Mouse (Mus musculus) heart, embryonic 14.5 days (tissue): ENCODE data around the gene Gm37419. TPM values are rescaled to one million over a fixed set of nuclear protein-coding genes. Genes with fewer than 3 reads are reported as not detected.

ENCODE experiments used
- ATAC-seq: fragments of 200-750 bp; cut with Nextera tagmentation; 2 replicates; pipeline ENCODE4 v1.8.0; 2017; ENCODE audit warnings: low read depth, moderate TSS enrichment; ENCODE audit not compliant: insufficient number of reproducible peaks, insufficient read depth, low FRiP score
- H3K27ac ChIP-seq, 2 experiments: fragments of 200-500 bp in 1 of 2; fragments of 300-500 bp in 1 of 2; sonication (generic) in 1 of 2; replicated peaks in 1 of 2; 2 replicates each; pipeline ENCODE4 v1.5.1; 2012 to 2014; ENCODE audit warnings: low read depth in 2 of 2, low read length in 2 of 2, control low read depth in 1 of 2, mild to moderate bottlenecking in 1 of 2, mixed read lengths in 1 of 2; ENCODE audit not compliant: control insufficient read depth in 1 of 2, insufficient read depth in 1 of 2
- H3K27me3 ChIP-seq: fragments of 300-500 bp; sonication (generic); 2 replicates; pipeline ENCODE4 v1.6.1; 2014; ENCODE audit warnings: mild to moderate bottlenecking, low read length, control low read depth; ENCODE audit not compliant: control insufficient read depth, insufficient read depth
- H3K36me3 ChIP-seq: fragments of 300-500 bp; sonication (generic); 2 replicates; pipeline ENCODE4 v1.6.1; 2014; ENCODE audit warnings: mild to moderate bottlenecking, control low read depth, low read length, mixed read lengths; ENCODE audit not compliant: control insufficient read depth, insufficient read depth
- H3K4me1 ChIP-seq, 2 experiments: fragments of 200-500 bp in 1 of 2; fragments of 300-500 bp in 1 of 2; sonication (generic) in 1 of 2; 2 replicates each; pipeline ENCODE4 v1.6.1; 2012 to 2014; ENCODE audit warnings: low read length in 2 of 2, control low read depth in 1 of 2, mixed read lengths in 1 of 2; ENCODE audit not compliant: control insufficient read depth in 2 of 2, insufficient read depth in 2 of 2
- H3K4me2 ChIP-seq: fragments of 300-500 bp; sonication (generic); 2 replicates; pipeline ENCODE4 v1.6.1; 2014; ENCODE audit warnings: mild to moderate bottlenecking, low read length
- H3K4me3 ChIP-seq, 2 experiments: fragments of 200-500 bp in 1 of 2; fragments of 300-500 bp in 1 of 2; sonication (generic) in 1 of 2; 2 replicates each; pipeline ENCODE4 v1.5.1; 2012 to 2014; ENCODE audit warnings: low read length in 2 of 2, mild to moderate bottlenecking in 2 of 2, control low read depth in 1 of 2, low read depth in 1 of 2, moderate library complexity in 1 of 2; ENCODE audit not compliant: control insufficient read depth in 1 of 2, insufficient read depth in 1 of 2
- H3K9ac ChIP-seq: fragments of 300-500 bp; sonication (generic); 2 replicates; pipeline ENCODE4 v1.6.1; 2014; ENCODE audit warnings: mild to moderate bottlenecking, low read length
- H3K9me3 ChIP-seq: fragments of 300-500 bp; sonication (generic); 2 replicates; pipeline ENCODE4 v1.6.1; 2016; ENCODE audit warnings: low read length, control low read depth; ENCODE audit not compliant: control insufficient read depth
- WGBS: fragments of 180-500 bp; shearing (Covaris S2); extraction: QIAGEN DNeasy Blood & Tissue Kit; methylation state at CpG from one replicate; pipeline ENCODE4 v1.1.7; 2014; 5-methylcytosine and 5-hydroxymethylcytosine counted together
- polyA plus RNA-seq: library from polyadenylated mRNA; unstranded; fragments of >200 nt; fragmentation: Nextera tagmentation; extraction: Ambion mirVana; gene quantifications from 2 replicates; pipeline ENCODE4 v1.2.1, GENCODE M21; 2014

The Gm37419 gene
- polyA plus RNA-seq, 1 experiment from 2014 or later: not detected

DNA sequence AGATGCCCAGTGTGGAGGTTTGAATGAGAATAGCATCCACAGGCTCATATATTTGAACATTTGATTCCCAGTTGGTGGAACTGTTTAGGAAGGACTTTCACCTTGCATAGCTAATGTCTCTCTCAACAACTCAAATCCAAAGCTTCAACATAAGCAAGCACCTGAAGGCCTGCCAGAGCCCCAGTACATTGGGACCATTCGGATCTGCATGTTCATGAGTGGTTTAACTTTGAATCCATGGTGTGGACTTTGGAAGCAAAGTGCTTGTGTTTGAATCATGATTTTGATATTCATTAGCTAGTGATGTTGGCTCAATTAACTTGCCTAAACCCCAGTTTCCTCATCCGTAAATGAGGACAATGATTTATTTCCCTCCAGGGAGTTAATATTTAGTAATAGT lies 21.6 kb downstream of the Gm37419 start:
- Histone ChIP-seq H3K4me2 (no peak overlapping the region), H3K4me3 (no peak overlapping the region), H3K9me3 (no peaks in the 10 kb centered on the region), H3K36me3 (no peaks in the 10 kb centered on the region), H3K4me1 (no peaks in the 10 kb centered on the region), H3K27ac (no peak overlapping the region), H3K9ac (no peak overlapping the region), H3K27me3 (no peaks in the 10 kb centered on the region)
- ATAC-seq: no peak
- WGBS: 87% methylated on average over 2 of the region's 2 CpGs

DNA sequence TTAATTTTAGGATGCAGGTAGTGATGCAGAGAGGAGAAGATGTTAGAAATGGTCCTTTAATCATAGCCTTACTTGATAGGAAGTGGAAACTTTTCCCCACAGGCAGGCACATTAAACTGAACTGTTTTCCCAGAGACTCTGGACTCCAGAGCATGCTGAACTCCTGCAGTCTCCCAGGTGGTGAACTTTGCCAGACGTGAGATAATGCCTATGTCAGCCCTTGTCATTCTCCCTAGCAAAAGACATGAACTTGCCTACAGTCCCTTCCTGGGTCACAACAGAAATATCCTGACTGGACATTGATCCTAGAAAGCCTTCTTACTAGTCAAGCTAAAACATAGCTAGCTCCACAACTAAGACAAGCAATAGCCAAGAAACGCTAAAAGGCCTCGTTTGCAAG lies 23.0 kb downstream of the Gm37419 start:
- no peak overlapping the region for H3K27ac ChIP-seq
- no peak overlapping the region for H3K4me2 ChIP-seq
- no peaks in the 10 kb centered on the region for H3K9me3 ChIP-seq
- ATAC-seq: no peak
- no peaks in the 10 kb centered on the region for H3K36me3 ChIP-seq
- 73% methylated on average over 3 of the region's 3 CpGs for WGBS
- no peak overlapping the region for H3K9ac ChIP-seq
- H3K27me3 ChIP-seq: no peaks in the 10 kb centered on the region
- no peak overlapping the region for H3K4me3 ChIP-seq
- H3K4me1 ChIP-seq: no peaks in the 10 kb centered on the region

DNA sequence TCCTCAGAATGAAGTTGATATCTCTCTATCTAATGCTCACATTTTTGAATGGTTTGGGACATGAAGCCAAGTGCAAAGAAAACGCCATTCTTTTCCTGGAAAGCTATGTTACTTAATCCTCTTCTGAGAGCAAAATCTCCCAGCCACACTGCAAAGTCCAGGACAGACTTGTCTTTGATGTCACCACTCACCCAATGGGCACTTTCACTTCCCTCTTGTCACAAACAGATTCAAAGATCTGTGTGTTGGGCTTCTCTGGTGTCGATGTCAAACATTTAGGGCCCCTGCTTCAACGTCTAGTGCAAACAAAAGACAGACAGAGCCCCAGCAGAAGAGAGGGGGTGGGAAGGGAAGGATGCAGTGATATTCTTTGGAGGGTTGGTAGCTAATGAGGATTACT lies 23.8 kb downstream of the Gm37419 start:
- H3K36me3 ChIP-seq: no peaks in the 10 kb centered on the region
- 25% methylated on average over 3 of the region's 3 CpGs for WGBS
- H3K9ac ChIP-seq: no peak overlapping the region
- no peak overlapping the region for H3K27ac ChIP-seq
- H3K27me3 ChIP-seq: no peaks in the 10 kb centered on the region
- H3K4me3 ChIP-seq: no peak overlapping the region
- ATAC-seq: no peak
- no peaks in the 10 kb centered on the region for H3K9me3 ChIP-seq
- H3K4me1 ChIP-seq: no peaks in the 10 kb centered on the region
- H3K4me2 ChIP-seq: no peak overlapping the region

DNA sequence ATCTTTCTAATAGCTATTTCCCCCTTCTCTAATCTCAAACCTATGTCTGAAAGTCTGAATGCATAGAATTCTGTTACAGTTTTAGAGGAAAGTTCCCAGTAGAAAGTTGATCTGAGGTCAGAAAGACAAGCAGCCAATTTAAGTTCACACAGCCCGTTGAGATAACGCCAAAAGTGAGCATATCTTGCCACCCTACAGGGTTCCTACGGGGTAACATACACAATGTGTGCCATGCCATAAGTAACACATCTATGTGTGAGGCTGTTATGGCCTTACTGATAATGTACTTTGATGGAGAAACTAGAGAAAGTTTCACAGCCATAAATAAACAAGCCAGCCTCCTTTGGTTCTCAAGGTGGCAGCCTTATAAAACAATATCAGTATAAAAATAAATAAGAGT lies 26.1 kb downstream of the Gm37419 start:
- Histone ChIP-seq H3K9ac (no peak overlapping the region), H3K27ac (no peak overlapping the region), H3K27me3 (no peaks in the 10 kb centered on the region), H3K4me3 (no peak overlapping the region), H3K4me1 (no peaks in the 10 kb centered on the region), H3K4me2 (no peak overlapping the region), H3K36me3 (no peaks in the 10 kb centered on the region), H3K9me3 (no peaks in the 10 kb centered on the region)
- no peak for ATAC-seq
- 33% methylated on average over 3 of the region's 3 CpGs for WGBS

DNA sequence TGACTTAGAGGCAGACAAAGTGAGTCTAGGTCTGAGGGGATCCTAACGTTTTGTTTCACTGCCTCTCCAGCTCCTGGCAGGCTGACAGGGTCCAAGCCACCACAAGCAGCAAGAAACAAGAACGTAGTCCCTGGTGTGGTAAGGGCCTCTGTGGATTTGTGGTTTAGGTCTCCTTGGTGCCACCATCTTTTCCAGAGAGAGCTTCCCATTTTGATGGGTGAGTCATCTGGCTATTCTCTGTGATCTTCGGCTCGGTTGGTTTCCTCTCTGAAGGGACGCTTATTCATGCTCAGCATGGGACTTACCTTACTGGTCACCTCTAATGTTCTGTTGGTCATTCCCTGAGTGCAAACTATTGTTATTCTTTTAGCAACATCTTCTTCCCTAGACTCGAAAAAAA lies 28.0 kb downstream of the Gm37419 start:
- no peak overlapping the region for H3K9ac ChIP-seq
- H3K27ac ChIP-seq: no peak overlapping the region
- no peaks in the 10 kb centered on the region for H3K36me3 ChIP-seq
- no peaks in the 10 kb centered on the region for H3K9me3 ChIP-seq
- no peaks in the 10 kb centered on the region for H3K27me3 ChIP-seq
- WGBS: 54% methylated on average over 6 of the region's 6 CpGs
- H3K4me3 ChIP-seq: no peak overlapping the region
- H3K4me2 ChIP-seq: no peak overlapping the region
- no peak for ATAC-seq
- H3K4me1 ChIP-seq: no peaks in the 10 kb centered on the region

DNA sequence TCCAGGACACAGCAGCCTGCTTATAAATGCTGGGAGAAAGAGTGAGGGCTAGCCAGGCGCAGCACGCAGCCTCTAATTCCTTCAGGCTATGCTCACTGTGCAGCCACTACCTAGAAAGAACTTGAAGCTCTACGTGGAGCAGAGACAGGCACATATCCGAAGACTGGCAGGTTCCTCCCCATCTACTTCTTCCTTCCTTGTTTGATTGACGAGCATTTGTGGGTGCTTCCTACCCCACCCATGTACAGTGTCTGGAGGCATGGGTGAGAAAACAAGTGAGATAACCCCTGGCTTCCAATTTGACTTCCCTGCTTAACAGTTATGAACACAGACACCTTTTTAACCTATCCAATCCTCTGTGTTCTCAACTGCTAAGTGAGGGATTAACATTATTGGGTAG lies 28.5 kb downstream of the Gm37419 start:
- Histone ChIP-seq H3K9me3 (no peaks in the 10 kb centered on the region), H3K27me3 (no peaks in the 10 kb centered on the region), H3K4me3 (no peak overlapping the region), H3K9ac (no peak overlapping the region), H3K4me2 (no peak overlapping the region), H3K27ac (no peak overlapping the region), H3K36me3 (no peaks in the 10 kb centered on the region), H3K4me1 (no peaks in the 10 kb centered on the region)
- 67% methylated on average over 5 of the region's 5 CpGs for WGBS
- no peak for ATAC-seq

DNA sequence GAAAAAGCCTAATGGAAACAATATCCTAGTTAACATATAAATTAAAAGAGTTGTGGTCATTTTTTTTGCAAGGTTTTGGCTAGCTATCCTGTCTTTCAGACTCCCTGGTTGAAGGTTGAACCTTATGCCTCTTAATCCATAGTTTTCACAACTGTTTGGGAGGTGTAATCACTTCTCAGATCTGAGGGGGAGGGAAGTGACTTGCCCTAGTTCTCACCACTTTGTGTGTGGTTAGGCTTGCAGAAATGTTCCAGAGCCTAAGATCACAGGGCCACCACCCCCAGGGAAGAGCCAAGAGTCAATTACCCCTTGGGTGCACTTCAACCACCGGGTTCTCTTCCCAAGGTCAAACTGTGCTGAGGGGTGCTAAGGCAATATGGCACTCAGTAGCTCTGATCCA lies 33.4 kb downstream of the Gm37419 start:
- no peak overlapping the region for H3K4me3 ChIP-seq
- H3K27me3 ChIP-seq: no peaks in the 10 kb centered on the region
- no peaks in the 10 kb centered on the region for H3K36me3 ChIP-seq
- H3K4me1 ChIP-seq: no peaks in the 10 kb centered on the region
- no peak overlapping the region for H3K9ac ChIP-seq
- WGBS: 41% methylated on average over 1 of the region's 1 CpGs
- no peak overlapping the region for H3K4me2 ChIP-seq
- ATAC-seq: no peak
- no peak overlapping the region for H3K27ac ChIP-seq
- H3K9me3 ChIP-seq: no peaks in the 10 kb centered on the region

DNA sequence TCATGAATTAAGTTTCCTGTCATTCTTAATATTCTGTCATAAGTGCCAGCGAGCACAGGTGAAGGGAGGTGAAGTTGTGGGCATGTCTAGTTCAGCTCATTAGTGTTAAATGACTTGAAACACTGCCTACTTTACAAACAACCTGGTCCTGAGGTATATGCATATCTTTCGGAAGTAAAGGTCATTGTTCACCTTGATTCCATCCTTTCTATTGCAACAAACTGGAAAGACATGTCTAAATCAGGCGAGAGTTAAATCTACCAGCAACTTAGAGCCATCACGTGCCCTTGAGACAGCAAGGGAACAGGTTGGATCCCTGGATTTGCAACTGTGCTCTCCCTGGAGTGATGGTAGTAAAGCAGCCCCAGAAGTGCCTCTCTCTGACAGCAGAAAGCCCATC lies 34.3 kb downstream of the Gm37419 start:
- no peak for ATAC-seq
- Histone ChIP-seq H3K4me1 (no peaks in the 10 kb centered on the region), H3K36me3 (no peaks in the 10 kb centered on the region), H3K9ac (no peak overlapping the region), H3K27ac (no peak overlapping the region), H3K27me3 (no peaks in the 10 kb centered on the region), H3K4me3 (no peak overlapping the region), H3K9me3 (no peaks in the 10 kb centered on the region), H3K4me2 (no peak overlapping the region)
- WGBS: 84% methylated on average over 4 of the region's 4 CpGs
